Mouse (Mus musculus) small intestine, adult 10 weeks (tissue): ENCODE results near the gene Pycr1. TPM values are rescaled to one million over a fixed set of nuclear protein-coding genes. Genes with fewer than 3 reads are reported as not detected.

Experiments
- polyA plus RNA-seq: library from polyadenylated mRNA; stranded (reverse); fragments of 350-450 nt; fragmentation: Illumina TruSeq; extraction: RNeasy Lipid Tissue Mini Kit (QIAGEN cat#74804); gene quantifications from one replicate; pipeline ENCODE4 v1.2.3, GENCODE M21; 2014; ENCODE audit warnings: low replicate concordance

Pycr1 gene
- polyA plus RNA-seq, result 1.4 TPM

DNA sequence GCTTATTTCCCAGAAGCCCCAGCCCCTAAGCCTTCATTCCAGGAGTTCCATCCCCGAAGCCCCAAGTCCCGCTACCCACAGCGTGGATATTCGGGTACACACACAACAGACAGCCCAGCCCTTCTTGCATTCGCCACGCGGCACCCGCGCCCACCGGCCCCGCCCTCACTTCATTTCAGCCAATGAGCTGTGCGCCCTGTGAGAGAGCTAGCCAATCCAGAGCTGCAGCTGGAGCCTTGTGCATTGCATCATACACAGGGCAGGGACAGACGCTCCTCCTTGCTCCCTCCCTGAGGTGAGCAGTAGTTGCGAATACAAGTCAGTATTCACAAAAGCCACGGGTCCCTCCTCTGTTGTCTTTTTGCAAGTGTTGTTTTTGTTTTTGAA, at the start of gene Pycr1:
Gene Pycr1, minus strand, starts transcription at position 169 of the 387 bp plus-strand sequence.

GRCm38 (mm10) chr11:120672687-120673593, 29.4 kb upstream of the Pycr1 start, which contains the start of gene Aspscr1:
Aspscr1 (plus strand) TSS chr11:120672973.

GRCm38 (mm10) chr11:120661076-120661460, 17.5 kb upstream of the Pycr1 start, which contains the start of gene Notum:
Notum (minus strand) TSS chr11:120661175.

GRCm38 (mm10) chr11:120648001-120648476, 4.5 kb upstream of the Pycr1 start, which contains the start of gene Myadml2:
Myadml2 (minus strand) TSS chr11:120648158.

GRCm38 (mm10) chr11:120633520-120634343, 9.8 kb downstream of the Pycr1 start, which contains the start of gene Mafg:
Mafg (minus strand) TSS chr11:120633600.

GRCm38 (mm10) chr11:120625152-120625775, 18.3 kb downstream of the Pycr1 start, which contains the start of gene Sirt7:
Sirt7 (minus strand) TSS chr11:120625240.

GRCm38 (mm10) chr11:120617519-120618112, 26.0 kb downstream of the Pycr1 start, which contains the start of gene Pcyt2:
Pcyt2 (minus strand) TSS chr11:120617936.

GRCm38 (mm10) chr11:120608241-120609034, 35.1 kb downstream of the Pycr1 start, which contains the start of gene Npb:
Npb (plus strand) TSS chr11:120608477.

DNA sequence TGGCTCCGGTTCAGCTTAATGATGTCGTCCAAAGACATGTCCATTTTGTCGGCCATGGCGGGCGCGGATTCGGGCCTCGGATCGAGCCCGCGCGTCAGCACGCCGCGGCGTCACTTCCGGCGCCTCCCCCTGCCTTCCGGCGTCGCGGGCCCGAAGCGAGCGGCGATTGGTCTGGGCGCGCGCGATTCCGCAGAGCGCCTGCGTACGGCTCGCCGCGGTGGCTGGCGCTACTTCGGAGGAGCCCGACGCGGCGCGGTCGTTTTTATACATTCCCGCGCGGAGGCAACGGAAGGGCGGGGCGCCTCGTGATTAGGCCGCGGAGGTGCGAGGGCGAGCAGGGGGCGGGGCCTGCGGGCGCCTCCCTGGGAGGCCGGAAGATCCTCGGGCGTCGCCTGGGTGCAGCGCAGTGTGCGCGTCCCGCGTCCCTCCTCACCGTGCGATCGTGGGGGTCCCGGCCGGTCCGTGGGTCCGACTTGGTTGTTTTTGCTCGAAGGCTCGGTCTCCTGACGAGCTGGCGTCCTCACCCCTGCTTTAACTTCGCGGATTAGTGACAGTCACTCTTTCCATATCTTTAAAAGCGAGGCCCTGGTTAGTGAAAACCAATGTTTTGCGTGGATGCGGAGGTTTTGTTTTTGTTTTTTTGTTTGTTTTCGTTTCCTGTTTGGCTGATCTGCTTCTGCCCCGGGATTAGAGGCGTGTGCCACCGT, 45.1 kb downstream of the Pycr1 start, which contains the start of the genes Alyref and Anapc11:
Gene Alyref, minus strand, starts transcription at position 83 of the 707 bp plus-strand sequence.
Gene Anapc11, plus strand, starts transcription at position 139 of the 707 bp plus-strand sequence.

Other genes starting within 250 kb of the Pycr1 start
- gene Nploc4, start 206.1 kb downstream of the Pycr1 start, polyA plus RNA-seq, result 10.0 TPM
- not detected for gene Tspan10, start 201.1 kb downstream of the Pycr1 start, polyA plus RNA-seq
- gene Pde6g, start 190.3 kb downstream of the Pycr1 start, polyA plus RNA-seq, result not detected
- not detected for gene Oxld1, start 185.7 kb downstream of the Pycr1 start, polyA plus RNA-seq
- 6.7 TPM for gene Ccdc137, start 185.7 kb downstream of the Pycr1 start, polyA plus RNA-seq
- gene Arl16, start 176.2 kb downstream of the Pycr1 start, polyA plus RNA-seq, result 5.3 TPM
- gene Mrpl12, start 159.2 kb downstream of the Pycr1 start, polyA plus RNA-seq, result 1.6 TPM
- gene Slc25a10, start 151.9 kb downstream of the Pycr1 start, polyA plus RNA-seq, result 1.6 TPM
- gene Gcgr, start 113.1 kb downstream of the Pycr1 start, polyA plus RNA-seq, result not detected
- not detected for gene Mcrip1, start 94.0 kb downstream of the Pycr1 start, polyA plus RNA-seq
- not detected for gene Ppp1r27, start 92.6 kb downstream of the Pycr1 start, polyA plus RNA-seq
- gene P4hb, start 70.5 kb downstream of the Pycr1 start, polyA plus RNA-seq, result 728 TPM
- 24.2 TPM for gene Arhgdia, start 62.1 kb downstream of the Pycr1 start, polyA plus RNA-seq
- 18.5 TPM for gene Alyref, start 45.4 kb downstream of the Pycr1 start, polyA plus RNA-seq
- gene Anapc11, start 45.3 kb downstream of the Pycr1 start, polyA plus RNA-seq, result 8.2 TPM
- not detected for gene Npb, start 35.3 kb downstream of the Pycr1 start, polyA plus RNA-seq
- gene Pcyt2, start 25.8 kb downstream of the Pycr1 start, polyA plus RNA-seq, result 28.6 TPM
- gene Sirt7, start 18.5 kb downstream of the Pycr1 start, polyA plus RNA-seq, result 9.2 TPM
- 10.0 TPM for gene Mafg, start 10.2 kb downstream of the Pycr1 start, polyA plus RNA-seq
- not detected for gene Myadml2, start 4.4 kb upstream of the Pycr1 start, polyA plus RNA-seq
- gene Notum, start 17.4 kb upstream of the Pycr1 start, polyA plus RNA-seq, result not detected
- 3.6 TPM for gene Aspscr1, start 29.2 kb upstream of the Pycr1 start, polyA plus RNA-seq
- gene Cenpx, start 70.0 kb upstream of the Pycr1 start, polyA plus RNA-seq, result not detected
- 0.33 TPM for gene Lrrc45, start 70.2 kb upstream of the Pycr1 start, polyA plus RNA-seq
- not detected for gene Rac3, start 77.7 kb upstream of the Pycr1 start, polyA plus RNA-seq
- gene Dcxr, start 83.5 kb upstream of the Pycr1 start, polyA plus RNA-seq, result not detected
- not detected for gene Cbr2, start 88.3 kb upstream of the Pycr1 start, polyA plus RNA-seq
- not detected for gene Hmga1b, start 119.0 kb upstream of the Pycr1 start, polyA plus RNA-seq
- not detected for gene Rfng, start 140.4 kb upstream of the Pycr1 start, polyA plus RNA-seq
- 4.1 TPM for gene Gps1, start 140.5 kb upstream of the Pycr1 start, polyA plus RNA-seq
- 2.2 TPM for gene Dus1l, start 152.6 kb upstream of the Pycr1 start, polyA plus RNA-seq
- 1.3 TPM for gene Fasn, start 180.8 kb upstream of the Pycr1 start, polyA plus RNA-seq